Mouse (Mus musculus) liver, embryonic 14.5 days (tissue): ENCODE data around the gene Mtrex. TPM values are rescaled to one million over a fixed set of nuclear protein-coding genes. Genes with fewer than 3 reads are reported as not detected.

Source experiments
- ATAC-seq: fragments of 200-750 bp; cut with Nextera tagmentation; 2 replicates; pipeline ENCODE4 v1.8.0; 2017; ENCODE audit warnings: moderate number of reproducible peaks, mild to moderate bottlenecking, moderate library complexity; ENCODE audit not compliant: insufficient read depth
- DNase-seq, 3 experiments: peaks; one replicate each; pipeline ENCODE4 v3.0.0-alpha.2; 2012 to 2013; ENCODE audit warnings: low read depth in 3 of 3, low spot score in 3 of 3
- H3K27ac ChIP-seq: fragments of 300-500 bp; sonication (generic); 2 replicates; pipeline ENCODE4 v1.5.1; 2014; ENCODE audit warnings: moderate library complexity, mild to moderate bottlenecking, control low read depth, inconsistent platforms
- H3K27me3 ChIP-seq: fragments of 300-500 bp; sonication (generic); 2 replicates; pipeline ENCODE4 v1.6.1; 2014; ENCODE audit warnings: mild to moderate bottlenecking, low read length, moderate library complexity; ENCODE audit not compliant: control insufficient read depth, insufficient read depth
- H3K36me3 ChIP-seq: fragments of 300-500 bp; sonication (generic); replicated peaks from 2 replicates; pipeline ENCODE4 v1.6.1; 2014; ENCODE audit warnings: low read depth; ENCODE audit not compliant: control insufficient read depth, insufficient read depth
- H3K4me1 ChIP-seq, 2 experiments: fragments of 200-500 bp in 1 of 2; fragments of 300-500 bp in 1 of 2; sonication (generic) in 1 of 2; replicated peaks; 2 replicates each; pipeline ENCODE4 v1.6.1; 2012 to 2014; ENCODE audit warnings: antibody characterized with exemption in 1 of 2, inconsistent platforms in 1 of 2, low read length in 1 of 2; ENCODE audit not compliant: control insufficient read depth in 2 of 2, insufficient read depth in 2 of 2
- H3K4me2 ChIP-seq: fragments of 300-500 bp; sonication (generic); 2 replicates; pipeline ENCODE4 v1.6.1; 2014; ENCODE audit warnings: low read depth, mild to moderate bottlenecking, control low read depth, moderate library complexity
- H3K4me3 ChIP-seq, 2 experiments: fragments of 200-500 bp in 1 of 2; fragments of 300-500 bp in 1 of 2; sonication (generic) in 1 of 2; 2 replicates each; pipeline ENCODE4 v1.5.1; 2012 to 2014; ENCODE audit warnings: low read depth in 2 of 2, low read length in 2 of 2, mild to moderate bottlenecking in 2 of 2, control low read depth in 1 of 2, inconsistent platforms in 1 of 2, moderate library complexity in 1 of 2; ENCODE audit not compliant: insufficient read depth in 1 of 2
- H3K9ac ChIP-seq: fragments of 300-500 bp; sonication (generic); replicated peaks from 2 replicates; pipeline ENCODE4 v1.6.1; 2014; ENCODE audit warnings: mild to moderate bottlenecking, control low read depth, moderate library complexity
- H3K9me3 ChIP-seq: fragments of 300-500 bp; sonication (generic); 2 replicates; pipeline ENCODE4 v1.6.1; 2016; ENCODE audit warnings: low read length, mixed read lengths; ENCODE audit not compliant: control insufficient read depth
- CTCF ChIP-seq: IDR thresholded peaks from 2 replicates; pipeline ENCODE4 v1.5.1; 2016; ENCODE audit warnings: antibody characterized with exemption, low read depth, control low read depth
- EP300 ChIP-seq: IDR thresholded peaks from 2 replicates; pipeline ENCODE4 v1.6.1; 2016; ENCODE audit warnings: antibody characterized with exemption, low read depth
- WGBS: fragments of 180-500 bp; shearing (Covaris S2); extraction: QIAGEN DNeasy Blood & Tissue Kit; methylation state at CpG from one replicate; pipeline ENCODE4 v1.1.7; 2014; ENCODE audit not compliant: insufficient replicate concordance; 5-methylcytosine and 5-hydroxymethylcytosine counted together
- polyA plus RNA-seq, 2 experiments: library from polyadenylated mRNA; depleted of rRNA in 1 of 2; stranded (reverse) in 1 of 2; unstranded in 1 of 2; fragments of >200 nt; fragmentation: Nextera tagmentation in 1 of 2; extraction: Ambion mirVana in 1 of 2; gene quantifications; 2 replicates each; pipeline versions ENCODE4 v1.2.1 to v1.2.3; 2012 to 2014

The Mtrex gene
- polyA plus RNA-seq, 2 experiments = 18.6 to 37.7 TPM

- H3K4me3 ChIP-seq = no peak overlapping the region
- H3K27me3 ChIP-seq = no peaks in the 10 kb centered on the region
- H3K27ac ChIP-seq = no peak overlapping the region
- DNase-seq (no peak), ATAC-seq (no peak)
- TF ChIP-seq EP300 (no peak), CTCF (no peak)
- H3K4me1 ChIP-seq = peaks cover 6 to 13% of the 10 kb centered on the region in 2 experiments
- H3K9me3 ChIP-seq = no peaks in the 10 kb centered on the region
- WGBS = 77% methylated on average over 3 of the region's 3 CpGs
- peaks cover 13% of the 10 kb centered on the region for H3K36me3 ChIP-seq
- no peak overlapping the region for H3K9ac ChIP-seq
- H3K4me2 ChIP-seq = no peak overlapping the region
Measured at GRCm38 (mm10) chr13:112862342-112862741, 64.9 kb downstream of the Mtrex start.

- ATAC-seq = no peak
- 69% methylated on average over 5 of the region's 5 CpGs for WGBS
- DNase-seq = no peak
Measured at GRCm38 (mm10) chr13:112861825-112862306, 65.3 kb downstream of the Mtrex start.

GRCm38 (mm10) chr13:112860911-112861310, 66.3 kb downstream of the Mtrex start:
- no peaks in the 10 kb centered on the region; the same call in none of the 2 replicates for H3K36me3 ChIP-seq
- 86% methylated on average over 9 of the region's 9 CpGs for WGBS
- H3K9ac ChIP-seq = no peak overlapping the region

More at GRCm38 (mm10) chr13:112861825-112862306, 65.3 kb downstream of the Mtrex start:
- H3K4me3 ChIP-seq = no peak overlapping the region
- H3K9me3 ChIP-seq = no peaks in the 10 kb centered on the region
- TF ChIP-seq EP300 (no peak), CTCF (no peak)
- H3K9ac ChIP-seq = no peak overlapping the region
- H3K36me3 ChIP-seq = peaks cover 8% of the 10 kb centered on the region
- no peak overlapping the region for H3K4me2 ChIP-seq
- no peak overlapping the region for H3K27ac ChIP-seq
- peaks cover 6 to 11% of the 10 kb centered on the region in 2 experiments; a peak in 3 of 4 replicates for H3K4me1 ChIP-seq
- H3K27me3 ChIP-seq = no peaks in the 10 kb centered on the region

DNA sequence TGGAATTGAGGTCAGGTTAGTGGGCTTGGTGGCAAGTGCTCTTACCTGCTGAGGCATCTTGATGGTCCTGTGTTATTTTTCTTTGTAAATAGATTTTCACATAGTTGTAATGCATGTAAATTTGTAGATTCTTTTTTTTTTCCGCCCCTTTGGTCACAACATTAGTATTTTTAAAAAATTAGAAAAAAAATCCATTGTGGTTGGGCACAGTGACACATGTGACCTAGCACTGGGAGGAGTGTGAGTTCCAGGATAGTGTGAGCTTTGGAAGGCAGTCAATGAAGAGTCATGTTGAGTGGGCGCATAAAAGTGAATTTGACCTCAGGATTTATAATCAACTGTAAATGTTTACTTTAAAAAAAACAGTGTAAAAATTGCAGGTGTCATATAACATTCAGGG, 66.8 kb downstream of the Mtrex start:
- Histone ChIP-seq H3K27me3 (no peaks in the 10 kb centered on the region), H3K9ac (no peak overlapping the region), H3K36me3 (no peaks in the 10 kb centered on the region; the same call in 1 of the 2 replicates), H3K9me3 (no peaks in the 10 kb centered on the region), H3K4me3 (no peak overlapping the region), H3K4me1 (peaks cover 0 to 4% of the 10 kb centered on the region in 2 experiments; a peak in 2 of 4 replicates), H3K27ac (no peak overlapping the region), H3K4me2 (no peak overlapping the region)
- ATAC-seq (no peak), DNase-seq (no peak)
- TF ChIP-seq EP300 = no peak
- no peak for TF ChIP-seq CTCF
- 83% methylated on average over 2 of the region's 2 CpGs for WGBS

More at GRCm38 (mm10) chr13:112860911-112861310, 66.3 kb downstream of the Mtrex start:
- H3K4me2 ChIP-seq = no peak overlapping the region
- no peak overlapping the region for H3K27ac ChIP-seq
- DNase-seq (no peak), ATAC-seq (no peak)
- TF ChIP-seq EP300 = no peak
- TF ChIP-seq CTCF = no peak
- H3K27me3 ChIP-seq = no peaks in the 10 kb centered on the region
- H3K4me3 ChIP-seq = no peak overlapping the region
- H3K4me1 ChIP-seq = peaks cover 0 to 4% of the 10 kb centered on the region in 2 experiments; a peak in 2 of 4 replicates
- no peaks in the 10 kb centered on the region for H3K9me3 ChIP-seq

- DNase-seq = no peak
- H3K4me3 ChIP-seq = no peak overlapping the region
- H3K36me3 ChIP-seq = no peaks in the 10 kb centered on the region; the same call in 1 of the 2 replicates
Measured at GRCm38 (mm10) chr13:112859574-112860134, 67.5 kb downstream of the Mtrex start.

More at GRCm38 (mm10) chr13:112859574-112860134, 67.5 kb downstream of the Mtrex start:
- 79% methylated on average over 21 of the region's 21 CpGs for WGBS
- Histone ChIP-seq H3K9me3 (no peaks in the 10 kb centered on the region), H3K4me1 (peaks cover 0 to 4% of the 10 kb centered on the region in 2 experiments; a peak in 2 of 4 replicates), H3K27me3 (no peaks in the 10 kb centered on the region), H3K27ac (no peak overlapping the region), H3K9ac (no peak overlapping the region), H3K4me2 (no peak overlapping the region)
- TF ChIP-seq EP300 (no peak), CTCF (no peak)
- ATAC-seq = no peak
